Mouse (Mus musculus) myocyte (in vitro differentiated cells): ENCODE results near the gene Rapgef6.

Experiments used
- CEBPB ChIP-seq: IDR thresholded peaks from 2 replicates; pipeline ENCODE4 v1.6.1; 2011; ENCODE audit warnings: mild to moderate bottlenecking, moderate library complexity; ENCODE audit not compliant: poor library complexity, insufficient read depth, severe bottlenecking
- E2F4 ChIP-seq: IDR thresholded peaks from one replicate; pipeline ENCODE4 v1.6.1; 2011; ENCODE audit warnings: mild to moderate bottlenecking, control low read depth, moderate library complexity; ENCODE audit not compliant: insufficient read depth
- MAX ChIP-seq: IDR thresholded peaks from one replicate; pipeline ENCODE4 v1.6.1; 2011; ENCODE audit warnings: low read depth, mild to moderate bottlenecking, control low read depth
- MYOD1 ChIP-seq, 3 experiments: IDR thresholded peaks; one replicate each; pipeline ENCODE4 v1.6.1; 2011; ENCODE audit warnings: control low read depth in 2 of 3, low read depth in 2 of 3, mild to moderate bottlenecking in 2 of 3, moderate library complexity in 1 of 3; ENCODE audit not compliant: insufficient read length in 2 of 3, control insufficient read depth in 1 of 3
- MYOG ChIP-seq, 3 experiments: IDR thresholded peaks; one replicate each; pipeline ENCODE4 v1.6.1; 2011; ENCODE audit warnings: control low read depth in 2 of 3, low read depth in 2 of 3, mild to moderate bottlenecking in 2 of 3; ENCODE audit not compliant: insufficient read length in 2 of 3, control insufficient read depth in 1 of 3, insufficient read depth in 1 of 3
- POLR2A ChIP-seq: IDR thresholded peaks from one replicate; pipeline ENCODE4 v1.6.1; 2011; ENCODE audit warnings: low read depth, mild to moderate bottlenecking, control low read depth, moderate library complexity; ENCODE audit not compliant: insufficient read length
- POLR2AphosphoS2 ChIP-seq: IDR thresholded peaks from one replicate; pipeline ENCODE4 v1.6.1; 2011; ENCODE audit warnings: low read depth, control low read depth; ENCODE audit not compliant: insufficient read length
- REST ChIP-seq: IDR thresholded peaks from one replicate; pipeline ENCODE4 v1.6.1; 2011; ENCODE audit warnings: mild to moderate bottlenecking, control low read depth, moderate library complexity; ENCODE audit not compliant: insufficient read depth, insufficient read length
- SRF ChIP-seq: IDR thresholded peaks from one replicate; pipeline ENCODE4 v1.6.1; 2011; ENCODE audit warnings: low read depth; ENCODE audit not compliant: control insufficient read depth, insufficient read length
- TCF12 ChIP-seq: IDR thresholded peaks from one replicate; pipeline ENCODE4 v1.6.1; 2011; ENCODE audit warnings: mild to moderate bottlenecking, control low read depth; ENCODE audit not compliant: poor library complexity, insufficient read depth, severe bottlenecking
- TCF3 ChIP-seq: IDR thresholded peaks from one replicate; pipeline ENCODE4 v1.6.1; 2011; ENCODE audit warnings: low read depth, control low read depth; ENCODE audit not compliant: insufficient read length
- USF1 ChIP-seq: IDR thresholded peaks from one replicate; pipeline ENCODE4 v1.6.1; 2011; ENCODE audit warnings: low read depth, mild to moderate bottlenecking, control low read depth, moderate library complexity

DNA sequence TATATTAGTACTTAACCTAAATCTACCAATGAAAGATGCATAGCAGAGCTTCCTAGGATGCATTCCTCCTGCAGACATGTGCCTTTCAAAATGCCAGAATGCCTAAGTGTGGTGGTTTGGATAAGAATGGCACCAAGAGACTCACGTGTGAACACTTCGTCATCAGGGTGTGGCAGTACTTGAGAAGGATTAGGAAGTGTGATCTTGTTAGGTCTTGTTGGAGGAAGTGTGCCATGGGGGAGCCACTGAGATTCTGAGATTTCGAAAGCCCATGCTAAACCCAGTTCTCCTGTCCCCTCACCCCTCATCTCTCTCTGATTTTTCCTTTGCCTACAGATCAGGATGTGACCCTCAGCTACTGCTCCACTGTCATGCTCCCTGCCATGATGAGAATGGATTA, 206.7 kb downstream of the Rapgef6 start:
- no peak for TF ChIP-seq MAX
- TF ChIP-seq TCF12: no peak
- no peak for TF ChIP-seq REST
- TF ChIP-seq POLR2A: no peak
- no peak for TF ChIP-seq MYOD1 (IDR thresholded peaks at IDR 0.05; ENCODE audit: control insufficient read depth in 1 of 3, insufficient read length in 2 of 3, low read depth in 2 of 3)
- no peak for TF ChIP-seq POLR2AphosphoS2
- no peak for TF ChIP-seq E2F4
- TF ChIP-seq SRF: no peak
- TF ChIP-seq USF1: no peak
- no peak for TF ChIP-seq CEBPB
- no peak for TF ChIP-seq TCF3
- TF ChIP-seq MYOG (IDR thresholded peaks at IDR 0.05; ENCODE audit: control insufficient read depth in 1 of 3, insufficient read depth in 1 of 3, insufficient read length in 2 of 3, low read depth in 2 of 3): no peak
